Mouse (Mus musculus) G1E (cell line): ENCODE data around the gene Mroh7.

Experiments
- CTCF ChIP-seq: IDR thresholded peaks from 2 replicates; pipeline ENCODE4 v1.5.1; 2012; ENCODE audit warnings: low read depth, low read length, inconsistent platforms, mixed read lengths
- GATA2 ChIP-seq: IDR thresholded peaks from 2 replicates; pipeline ENCODE4 v1.6.1; 2012; ENCODE audit warnings: low read depth, low read length, inconsistent platforms, borderline replicate concordance

- TF ChIP-seq CTCF (no peak), GATA2 (no peak)
These were observed 2.9 kb upstream of the Mroh7 start, which contains the start of gene Fam151a for GRCm38 (mm10) chr4:106733636-106734035.
